18 mouse cellular contexts compared by ENCODE assay signal in genomic region chr15:68804254-68804653, GRCm38 (mm10).
"Had no signal": no experiment of that assay in that cellular context is flagged by ENCODE, and none has a peak within 500 bp of the region (broad histone marks: within the 10 kb centered on the region; RNA-seq: fewer than 3 reads in every experiment).

No protein-coding gene starts in this region.

- H3K27ac ChIP-seq: midbrain, embryonic 10.5 days; midbrain, embryonic 12.5 days; neural tube, embryonic 13.5 days; neural tube, embryonic 15.5 days had no signal

- H3K4me2 ChIP-seq: lung, embryonic 14.5 days; midbrain, embryonic 12.5 days; neural tube, embryonic 13.5 days; neural tube, embryonic 15.5 days had no signal

- H3K9ac ChIP-seq: lung, embryonic 14.5 days; midbrain, embryonic 12.5 days; neural tube, embryonic 13.5 days; neural tube, embryonic 15.5 days had no signal

- H3K27me3 ChIP-seq: midbrain, embryonic 12.5 days; neural tube, embryonic 13.5 days; neural tube, embryonic 15.5 days had no signal

- ATAC-seq: midbrain, embryonic 16.5 days had no signal

- H3K4me3 ChIP-seq: midbrain, embryonic 10.5 days; midbrain, embryonic 12.5 days; myocyte; neural tube, embryonic 13.5 days; neural tube, embryonic 15.5 days had no signal

- H3K4me1 ChIP-seq: midbrain, embryonic 10.5 days; midbrain, embryonic 12.5 days; neural tube, embryonic 13.5 days; neural tube, embryonic 15.5 days had no signal

- H3K36me3 ChIP-seq: midbrain, embryonic 10.5 days; midbrain, embryonic 12.5 days; neural tube, embryonic 13.5 days; neural tube, embryonic 15.5 days had no signal

- DNase-seq: lung, adult 18-20 months; lung, embryonic 14.5 days; lung, postnatal 10 days; lung, postnatal 4 days; midbrain, embryonic 14.5 days; retina, postnatal 1 day; right cerebral cortex, postnatal 25 days; right cerebral cortex, postnatal 4 days; spleen, adult 18-20 months; thymus, adult 2 months; thymus, postnatal 25 days; thymus, postnatal 4 days had no signal

- H3K9me3 ChIP-seq: midbrain, embryonic 10.5 days; neural tube, embryonic 13.5 days; neural tube, embryonic 15.5 days had no signal
